Mouse (Mus musculus): Measurements from ENCODE around the gene Dnmt3c. TPM values are rescaled to one million over a fixed set of nuclear protein-coding genes. Genes with fewer than 3 reads are reported as not detected.
A peak's percentile ranks its signal among the peaks of the same experiment; 100 is the strongest.

Gene Dnmt3c
- polyA plus RNA-seq, 1 experiment from 2014 or later, result not detected

DNA sequence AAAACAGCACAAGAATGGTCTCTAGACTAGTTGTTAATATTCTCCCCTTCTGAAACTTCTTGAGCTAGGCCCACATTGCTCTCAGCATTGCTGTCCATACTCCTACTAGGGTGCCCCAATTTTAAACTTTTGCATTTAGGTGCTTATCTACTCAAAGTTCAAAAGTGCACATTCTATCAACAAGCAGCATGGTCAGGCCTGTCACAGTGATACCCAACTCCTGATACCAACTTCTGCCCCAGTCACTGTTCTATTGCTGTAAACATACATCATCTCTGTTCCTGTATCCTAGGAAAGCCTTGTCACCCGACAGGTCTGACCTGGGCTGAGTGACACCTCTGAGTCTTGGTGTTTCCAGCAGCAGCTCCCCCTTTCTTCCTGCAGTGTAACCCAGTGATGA lies 26.6 kb downstream of the Dnmt3c start:
- WGBS, result 67% methylated on average over 1 of the region's 1 CpGs
- Histone ChIP-seq H3K27ac (replicated peaks in 1 of 2; ENCODE audit: control insufficient read depth in 1 of 2, insufficient read depth in 1 of 2, low read depth in 2 of 2, low read length in 2 of 2) (no peak overlapping the region), H3K4me1 (ENCODE audit: control insufficient read depth in 2 of 2, insufficient read depth in 2 of 2, low read length in 2 of 2) (peaks cover 0 to 4% of the 10 kb centered on the region in 2 experiments; a peak in 1 of 4 replicates), H3K36me3 (ENCODE audit: control insufficient read depth, insufficient read depth, low read length) (no peaks in the 10 kb centered on the region), H3K9me3 (ENCODE audit: control insufficient read depth, low read length) (no peaks in the 10 kb centered on the region), H3K27me3 (ENCODE audit: control insufficient read depth, insufficient read depth, low read length) (no peaks in the 10 kb centered on the region), H3K4me2 (ENCODE audit: low read length) (no peak overlapping the region), H3K4me3 (ENCODE audit: control insufficient read depth in 1 of 2, insufficient read depth in 1 of 2, low read depth in 1 of 2, low read length in 2 of 2) (no peak overlapping the region), H3K9ac (ENCODE audit: low read length) (no peak overlapping the region)
- ATAC-seq (ENCODE audit: insufficient number of reproducible peaks, insufficient read depth, low FRiP score, low read depth), result no peak

DNA sequence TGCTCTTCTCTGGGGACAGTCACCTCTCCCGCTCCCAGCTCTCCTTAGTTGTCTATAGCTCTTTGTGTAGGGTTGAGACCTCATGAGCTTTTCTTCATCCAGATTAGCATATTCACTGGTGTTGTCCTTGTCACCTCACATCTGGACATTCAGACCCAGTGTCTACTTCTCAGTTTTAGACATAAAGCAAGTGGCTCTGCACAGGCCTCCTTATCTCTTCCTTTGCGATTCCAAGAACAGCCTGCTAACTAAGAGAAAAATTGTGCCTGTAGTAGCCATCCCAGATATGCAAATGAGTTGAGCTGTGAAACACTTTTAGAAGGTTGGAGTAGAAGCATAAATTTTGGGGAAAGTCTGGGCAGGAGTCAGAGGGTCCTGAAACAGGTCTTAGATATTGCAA lies 28.0 kb downstream of the Dnmt3c start:
- Histone ChIP-seq H3K4me1 (ENCODE audit: control insufficient read depth in 2 of 2, insufficient read depth in 2 of 2, low read length in 2 of 2) (peaks cover 0 to 4% of the 10 kb centered on the region in 2 experiments; a peak in 1 of 4 replicates), H3K9me3 (ENCODE audit: control insufficient read depth, low read length) (no peaks in the 10 kb centered on the region), H3K36me3 (ENCODE audit: control insufficient read depth, insufficient read depth, low read length) (no peaks in the 10 kb centered on the region), H3K4me3 (ENCODE audit: control insufficient read depth in 1 of 2, insufficient read depth in 1 of 2, low read depth in 1 of 2, low read length in 2 of 2) (no peak overlapping the region), H3K9ac (ENCODE audit: low read length) (no peak overlapping the region), H3K27ac (replicated peaks in 1 of 2; ENCODE audit: control insufficient read depth in 1 of 2, insufficient read depth in 1 of 2, low read depth in 2 of 2, low read length in 2 of 2) (no peak overlapping the region), H3K4me2 (ENCODE audit: low read length) (no peak overlapping the region), H3K27me3 (ENCODE audit: control insufficient read depth, insufficient read depth, low read length) (no peaks in the 10 kb centered on the region)
- ATAC-seq (ENCODE audit: insufficient number of reproducible peaks, insufficient read depth, low FRiP score, low read depth), result no peak
- WGBS, result 41% methylated on average over 2 of the region's 2 CpGs

DNA sequence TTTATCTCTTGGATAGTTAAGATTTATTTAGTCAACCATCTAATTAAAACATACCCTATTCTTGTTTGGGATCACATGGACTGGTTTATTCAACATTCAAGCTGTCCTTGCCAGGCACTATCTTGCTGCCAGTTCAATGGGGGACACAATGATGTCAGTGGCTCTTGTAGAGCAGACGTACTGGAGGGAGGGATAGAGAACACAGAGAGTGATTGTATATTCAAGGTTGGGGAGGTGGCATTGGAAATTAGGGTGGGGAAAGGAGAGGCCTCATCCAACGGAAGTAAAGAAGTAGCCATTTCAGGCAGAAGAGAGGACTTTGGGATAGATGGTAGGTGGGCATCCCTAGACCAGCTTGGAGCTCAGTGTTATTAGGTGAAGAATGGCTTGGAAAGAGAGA lies 28.4 kb downstream of the Dnmt3c start:
- Histone ChIP-seq H3K9ac (ENCODE audit: low read length) (no peak overlapping the region), H3K4me3 (ENCODE audit: control insufficient read depth in 1 of 2, insufficient read depth in 1 of 2, low read depth in 1 of 2, low read length in 2 of 2) (no peak overlapping the region), H3K27ac (replicated peaks in 1 of 2; ENCODE audit: control insufficient read depth in 1 of 2, insufficient read depth in 1 of 2, low read depth in 2 of 2, low read length in 2 of 2) (no peak overlapping the region), H3K36me3 (ENCODE audit: control insufficient read depth, insufficient read depth, low read length) (no peaks in the 10 kb centered on the region), H3K4me2 (ENCODE audit: low read length) (no peak overlapping the region), H3K4me1 (ENCODE audit: control insufficient read depth in 2 of 2, insufficient read depth in 2 of 2, low read length in 2 of 2) (peaks cover 0 to 4% of the 10 kb centered on the region in 2 experiments; a peak in 1 of 4 replicates), H3K9me3 (ENCODE audit: control insufficient read depth, low read length) (no peaks in the 10 kb centered on the region), H3K27me3 (ENCODE audit: control insufficient read depth, insufficient read depth, low read length) (no peaks in the 10 kb centered on the region)
- 60% methylated on average over 2 of the region's 2 CpGs for WGBS
- no peak for ATAC-seq (ENCODE audit: insufficient number of reproducible peaks, insufficient read depth, low FRiP score, low read depth)

DNA sequence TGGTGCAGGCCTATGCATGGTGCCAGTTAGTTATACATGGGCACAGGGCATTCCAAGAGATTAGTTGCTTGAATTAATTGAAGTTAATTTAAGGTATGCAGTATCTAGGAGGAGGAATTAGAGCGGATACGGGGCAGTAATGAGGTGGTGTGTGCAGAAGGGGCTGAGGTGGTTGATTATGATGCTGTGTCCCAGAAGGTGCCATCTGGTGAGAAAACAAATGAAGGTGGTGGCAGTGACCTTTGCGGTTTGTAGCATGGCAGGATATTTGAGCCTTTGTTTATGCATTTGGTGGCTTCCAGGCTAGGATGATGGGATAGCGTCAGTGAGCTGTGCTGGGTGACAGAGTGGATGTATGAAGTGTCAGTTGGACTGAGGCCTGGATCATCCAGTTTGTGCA lies 28.8 kb downstream of the Dnmt3c start:
- no peaks in the 10 kb centered on the region for H3K27me3 ChIP-seq (ENCODE audit: control insufficient read depth, insufficient read depth, low read length)
- WGBS, result 92% methylated on average over 4 of the region's 4 CpGs

DNA sequence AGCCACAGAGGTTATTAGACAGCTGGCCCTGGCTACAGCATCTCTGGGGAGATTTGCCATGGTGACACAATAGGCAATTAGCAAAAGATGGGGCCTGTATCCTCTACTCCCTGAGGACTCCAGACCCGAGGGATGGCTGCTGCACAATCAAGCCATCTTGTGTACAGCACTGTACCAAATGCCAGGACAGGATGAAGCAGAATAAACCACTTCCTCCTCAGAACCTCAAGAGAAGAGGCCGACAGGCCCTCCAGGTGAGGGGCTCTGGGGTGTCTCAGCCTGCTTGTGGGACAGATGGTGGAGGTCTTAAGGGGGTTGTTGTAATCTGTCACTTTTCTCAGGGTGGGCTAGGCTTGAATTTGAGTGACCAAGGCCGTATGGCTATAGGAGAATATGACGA lies 37.6 kb downstream of the Dnmt3c start:
- 76% methylated on average over 4 of the region's 4 CpGs for WGBS
- no peak for ATAC-seq (ENCODE audit: insufficient number of reproducible peaks, insufficient read depth, low FRiP score, low read depth)

More for the DNA sequence above, 28.8 kb downstream of the Dnmt3c start:
- Histone ChIP-seq H3K9ac (ENCODE audit: low read length) (no peak overlapping the region), H3K4me1 (ENCODE audit: control insufficient read depth in 2 of 2, insufficient read depth in 2 of 2, low read length in 2 of 2) (peaks cover 0 to 4% of the 10 kb centered on the region in 2 experiments; a peak in 1 of 4 replicates), H3K9me3 (ENCODE audit: control insufficient read depth, low read length) (no peaks in the 10 kb centered on the region), H3K4me3 (ENCODE audit: control insufficient read depth in 1 of 2, insufficient read depth in 1 of 2, low read depth in 1 of 2, low read length in 2 of 2) (no peak overlapping the region), H3K27ac (replicated peaks in 1 of 2; ENCODE audit: control insufficient read depth in 1 of 2, insufficient read depth in 1 of 2, low read depth in 2 of 2, low read length in 2 of 2) (no peak overlapping the region), H3K36me3 (ENCODE audit: control insufficient read depth, insufficient read depth, low read length) (no peaks in the 10 kb centered on the region), H3K4me2 (ENCODE audit: low read length) (no peak overlapping the region)
- no peak for ATAC-seq (ENCODE audit: insufficient number of reproducible peaks, insufficient read depth, low FRiP score, low read depth)

DNA sequence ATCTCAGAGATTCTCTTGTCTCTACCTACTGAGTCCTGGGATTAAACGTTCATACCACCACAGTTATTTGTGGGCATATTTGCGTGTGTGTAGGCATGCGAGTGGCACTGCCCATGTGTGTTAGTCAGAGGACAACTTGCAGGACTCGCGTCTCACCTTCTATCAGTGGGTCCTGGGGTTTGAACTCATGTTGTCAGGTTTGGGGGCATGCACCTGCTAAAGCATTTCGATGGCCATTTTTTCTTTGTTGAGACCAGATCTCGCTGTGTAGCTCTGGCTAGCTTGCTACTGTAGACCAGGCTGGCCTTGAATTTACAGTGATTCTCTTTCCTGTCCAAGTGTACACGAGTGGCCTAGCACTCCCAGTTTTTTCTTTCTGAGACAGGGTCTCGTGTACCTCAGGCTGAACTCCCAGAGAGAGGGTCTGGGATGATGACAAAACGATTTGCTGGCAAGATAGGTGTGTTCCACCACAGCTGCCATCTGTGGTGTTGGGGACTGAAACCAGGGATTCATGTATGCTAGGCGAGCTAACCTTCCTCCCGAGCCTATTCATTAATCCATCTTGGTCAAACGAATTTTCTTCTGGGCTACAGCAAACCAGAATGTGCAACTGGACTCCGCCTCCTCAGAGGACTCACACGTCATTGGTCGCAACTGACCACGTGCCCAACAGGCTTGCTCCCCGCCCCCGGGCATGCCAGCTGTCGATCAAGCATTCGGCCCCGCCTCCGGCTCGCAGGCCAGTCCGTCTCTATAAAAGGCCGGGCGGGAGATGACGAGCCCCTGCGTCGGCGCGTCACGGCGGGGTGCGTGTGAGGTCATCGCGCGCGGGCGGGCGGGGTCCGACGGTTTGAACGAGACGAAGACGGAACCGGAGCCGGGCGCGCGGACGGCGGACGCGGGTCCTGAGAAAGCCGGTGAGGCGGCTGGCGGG lies 44.3 kb downstream of the Dnmt3c start, which contains the start of gene Mapre1:
TSS of gene Mapre1 (plus strand) at position 775 of the 937 bp plus-strand sequence.
- ATAC-seq (ENCODE audit: insufficient number of reproducible peaks, insufficient read depth, low FRiP score, low read depth), result peak; percentile 96
- WGBS, result 10% methylated on average over 58 of the region's 58 CpGs

More for the DNA sequence above, 37.6 kb downstream of the Dnmt3c start:
- H3K27ac ChIP-seq (replicated peaks in 1 of 2; ENCODE audit: control insufficient read depth in 1 of 2, insufficient read depth in 1 of 2, low read depth in 2 of 2, low read length in 2 of 2), result no peak overlapping the region
- H3K4me2 ChIP-seq (ENCODE audit: low read length), result no peak overlapping the region
- no peaks in the 10 kb centered on the region for H3K9me3 ChIP-seq (ENCODE audit: control insufficient read depth, low read length)
- no peak overlapping the region for H3K9ac ChIP-seq (ENCODE audit: low read length)
- no peaks in the 10 kb centered on the region for H3K36me3 ChIP-seq (ENCODE audit: control insufficient read depth, insufficient read depth, low read length)
- no peaks in the 10 kb centered on the region for H3K4me1 ChIP-seq (ENCODE audit: control insufficient read depth in 2 of 2, insufficient read depth in 2 of 2, low read length in 2 of 2)
- no peaks in the 10 kb centered on the region for H3K27me3 ChIP-seq (ENCODE audit: control insufficient read depth, insufficient read depth, low read length)
- no peak overlapping the region for H3K4me3 ChIP-seq (ENCODE audit: control insufficient read depth in 1 of 2, insufficient read depth in 1 of 2, low read depth in 1 of 2, low read length in 2 of 2)

DNA sequence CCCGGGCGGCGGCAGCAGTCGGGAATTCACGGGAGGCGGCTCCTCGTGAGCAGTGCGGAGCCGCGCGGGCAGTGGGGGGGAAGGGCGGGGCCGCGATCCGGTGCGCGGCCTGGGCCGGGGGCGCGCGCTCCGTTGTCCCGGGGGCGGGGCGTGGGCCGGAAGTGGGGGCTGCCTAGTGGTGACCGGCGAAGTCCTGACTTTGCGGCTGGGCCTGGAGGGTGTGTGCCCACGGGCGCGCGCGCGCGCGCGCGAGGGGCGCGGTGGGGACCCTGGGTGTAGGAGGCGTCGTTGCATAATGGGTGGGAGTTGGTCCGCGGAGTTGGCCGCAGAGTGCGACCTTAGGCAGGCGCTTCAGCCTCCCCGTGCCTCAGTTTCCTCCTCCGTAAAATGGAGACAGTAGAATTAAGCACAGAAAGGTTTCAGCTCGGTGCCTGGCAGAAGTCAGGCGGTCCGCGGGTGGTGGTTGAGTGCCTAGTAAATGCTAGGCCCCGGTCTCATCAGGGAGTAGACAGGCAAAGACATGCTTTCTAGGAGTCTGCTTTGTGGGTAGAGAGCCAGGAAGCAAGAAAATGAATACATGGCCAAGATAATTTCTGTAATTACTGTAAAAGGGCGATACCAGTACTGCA lies 45.1 kb downstream of the Dnmt3c start:
- Histone ChIP-seq H3K4me3 (ENCODE audit: control insufficient read depth in 1 of 2, insufficient read depth in 1 of 2, low read depth in 1 of 2, low read length in 2 of 2) (peak overlapping the region; percentile 94 to 96), H3K9me3 (ENCODE audit: control insufficient read depth, low read length) (no peaks in the 10 kb centered on the region), H3K9ac (ENCODE audit: low read length) (peak overlapping the region; percentile 95), H3K36me3 (ENCODE audit: control insufficient read depth, insufficient read depth, low read length) (peaks cover 10% of the 10 kb centered on the region), H3K27me3 (ENCODE audit: control insufficient read depth, insufficient read depth, low read length) (no peaks in the 10 kb centered on the region), H3K4me2 (ENCODE audit: low read length) (peak overlapping the region; percentile 93), H3K4me1 (ENCODE audit: control insufficient read depth in 2 of 2, insufficient read depth in 2 of 2, low read length in 2 of 2) (peaks cover 15 to 35% of the 10 kb centered on the region in 2 experiments), H3K27ac (replicated peaks in 1 of 2; ENCODE audit: control insufficient read depth in 1 of 2, insufficient read depth in 1 of 2, low read depth in 2 of 2, low read length in 2 of 2) (peak overlapping the region; percentile 89 to 96)
- ATAC-seq (ENCODE audit: insufficient number of reproducible peaks, insufficient read depth, low FRiP score, low read depth), result peak; percentile 87
- WGBS, result 3% methylated on average over 49 of the region's 56 CpGs

More for the DNA sequence above, 44.3 kb downstream of the Dnmt3c start, which contains the start of gene Mapre1:
- Histone ChIP-seq H3K27me3 (ENCODE audit: control insufficient read depth, insufficient read depth, low read length) (no peaks in the 10 kb centered on the region), H3K4me2 (ENCODE audit: low read length) (peak within 1 kb of the TSS; percentile 93), H3K9ac (ENCODE audit: low read length) (peak within 1 kb of the TSS; percentile 95), H3K9me3 (ENCODE audit: control insufficient read depth, low read length) (no peaks in the 10 kb centered on the region), H3K4me3 (ENCODE audit: control insufficient read depth in 1 of 2, insufficient read depth in 1 of 2, low read depth in 1 of 2, low read length in 2 of 2) (peak within 1 kb of the TSS; percentile 94 to 96), H3K36me3 (ENCODE audit: control insufficient read depth, insufficient read depth, low read length) (peaks cover 3% of the 10 kb centered on the region; the same call in 1 of the 2 replicates), H3K4me1 (ENCODE audit: control insufficient read depth in 2 of 2, insufficient read depth in 2 of 2, low read length in 2 of 2) (peaks cover 15 to 34% of the 10 kb centered on the region in 2 experiments), H3K27ac (replicated peaks in 1 of 2; ENCODE audit: control insufficient read depth in 1 of 2, insufficient read depth in 1 of 2, low read depth in 2 of 2, low read length in 2 of 2) (peak within 1 kb of the TSS; percentile 89 to 96)
